In the genomic region with DNA sequence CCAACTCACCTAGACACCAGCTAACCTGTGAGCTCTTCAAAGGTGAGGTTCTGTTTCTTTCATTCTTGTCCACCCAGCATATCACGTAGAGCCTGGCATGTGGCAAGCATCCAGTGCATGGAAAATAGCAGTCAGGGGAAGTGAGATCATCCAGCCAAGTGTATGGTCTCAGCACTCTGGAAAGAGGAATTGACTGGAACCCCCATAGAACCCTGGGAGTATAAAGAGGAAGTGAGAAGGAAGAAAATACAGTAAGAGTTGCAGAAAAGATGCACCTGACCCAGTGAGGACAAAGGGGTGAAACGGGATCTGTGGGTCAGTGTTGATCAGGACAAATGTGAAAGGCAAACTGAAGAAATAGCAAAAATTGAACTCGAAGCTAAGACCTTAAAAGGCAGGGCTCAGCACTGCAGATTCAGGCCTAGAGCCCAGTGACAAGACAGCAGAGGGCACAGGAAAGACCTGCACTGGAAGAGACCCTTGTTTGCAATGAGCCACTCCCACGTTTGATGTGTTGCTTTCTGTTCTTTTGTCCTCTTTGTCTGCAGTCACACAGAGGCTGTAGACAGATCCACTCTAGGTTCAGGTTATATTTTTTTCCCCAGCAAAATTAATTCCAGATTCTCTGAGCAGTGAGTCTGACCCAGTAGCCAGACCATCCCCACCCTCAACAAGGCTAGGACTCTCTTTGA, we compare ENCODE assay signal across 11 mouse cellular contexts.
DNase-seq lines count a peak whose midpoint lies in the region; ATAC-seq lines count a peak whose summit lies in the region.
"Had no signal": no experiment of that assay in that cellular context is flagged by ENCODE, and none has a peak within 500 bp of the region (broad histone marks: within the 10 kb centered on the region; RNA-seq: fewer than 3 reads in every experiment).

No protein-coding gene starts in this region.

- intact Hi-C loops in heart, postnatal 14 days (cut with DNase I), result loop anchor here (2.0 to 10.0 kb wide), 3 partner anchors 91 to 319 kb away; a partner anchor contains a TSS

- H3K27me3 ChIP-seq in heart, embryonic 11.5 days (ENCODE audit: control insufficient read depth, insufficient read depth, low read length), result no peaks in the 10 kb centered on the region
- H3K27me3 ChIP-seq: limb, embryonic 12.5 days; midbrain, embryonic 15.5 days had no signal

- H3K27ac ChIP-seq in heart, embryonic 11.5 days (ENCODE audit: low read depth, low read length), result no peak overlapping the region
- H3K27ac ChIP-seq: hindbrain, postnatal 0 days; limb, embryonic 12.5 days; midbrain, embryonic 15.5 days had no signal

- no peaks in the 10 kb centered on the region for H3K9me3 ChIP-seq in heart, embryonic 11.5 days (replicated peaks; ENCODE audit: control insufficient read depth, low read length)
- H3K9me3 ChIP-seq: limb, embryonic 12.5 days; midbrain, embryonic 15.5 days had no signal

- no peak for ATAC-seq in heart, embryonic 11.5 days (replicated peaks; ENCODE audit: insufficient number of reproducible peaks, low FRiP score, low TSS enrichment)
- ATAC-seq: hindbrain, postnatal 0 days; midbrain, embryonic 15.5 days had no signal

- H3K4me1 ChIP-seq in heart, embryonic 11.5 days (ENCODE audit: control insufficient read depth, insufficient read depth, low read length), result no peaks in the 10 kb centered on the region
- H3K4me1 ChIP-seq: limb, embryonic 12.5 days had no signal

- no peak overlapping the region for H3K4me3 ChIP-seq in heart, embryonic 11.5 days (ENCODE audit: low read depth, low read length)
- H3K4me3 ChIP-seq: limb, embryonic 12.5 days; midbrain, embryonic 15.5 days had no signal

- H3K9ac ChIP-seq in heart, embryonic 11.5 days (ENCODE audit: low read depth, low read length), result no peak overlapping the region
- H3K9ac ChIP-seq: limb, embryonic 12.5 days; midbrain, embryonic 15.5 days had no signal

- peak; percentile 93 for DNase-seq in heart, adult 11 months
- DNase-seq in spleen, postnatal 36 days (ENCODE audit: low spot score in 2 of 2), result peak; percentile 12 to 40
- DNase-seq in spleen, postnatal 10 days (ENCODE audit: low spot score in 2 of 2), result no peak
- DNase-seq in heart, postnatal 14 days, result peak; percentile 27 to 28
- no peak for DNase-seq in right cerebral cortex, postnatal 4 days
- no peak for DNase-seq in cerebellum, postnatal 36 days
- no peak for DNase-seq in adrenal gland, postnatal 4 days (ENCODE audit: low spot score in 2 of 2)

- H3K4me2 ChIP-seq in heart, embryonic 11.5 days, result no peak overlapping the region
- H3K4me2 ChIP-seq: limb, embryonic 12.5 days; midbrain, embryonic 15.5 days had no signal

- WGBS in heart, embryonic 11.5 days (ENCODE audit: insufficient replicate concordance), result 53% methylated on average over 4 of the region's 4 CpGs

- H3K36me3 ChIP-seq in heart, embryonic 11.5 days (ENCODE audit: control insufficient read depth, insufficient read depth, low read length), result no peaks in the 10 kb centered on the region
- H3K36me3 ChIP-seq: limb, embryonic 12.5 days; midbrain, embryonic 15.5 days had no signal

Comparison
In these comparisons a context has a peak if more than half of its experiments do, and no peak if none do; other contexts are left out.
1. DNase-seq: peak in heart, adult 11 months (single experiment), spleen, postnatal 36 days (2 of 2) and heart, postnatal 14 days (2 of 2); none in spleen, postnatal 10 days (0 of 2), right cerebral cortex, postnatal 4 days (single experiment), cerebellum, postnatal 36 days (0 of 2) and adrenal gland, postnatal 4 days (0 of 2).